Mouse (Mus musculus): Measurements from ENCODE around the gene Dbi. TPM values are rescaled to one million over a fixed set of nuclear protein-coding genes. Genes with fewer than 3 reads are reported as not detected.

Dbi gene
- polyA plus RNA-seq (2015; fragmentation: Illumina TruSeq; extraction: RNeasy Lipid Tissue Mini Kit (QIAGEN cat#74804); ENCODE audit: insufficient read depth, low read depth, low replicate concordance): 129 TPM

DNA sequence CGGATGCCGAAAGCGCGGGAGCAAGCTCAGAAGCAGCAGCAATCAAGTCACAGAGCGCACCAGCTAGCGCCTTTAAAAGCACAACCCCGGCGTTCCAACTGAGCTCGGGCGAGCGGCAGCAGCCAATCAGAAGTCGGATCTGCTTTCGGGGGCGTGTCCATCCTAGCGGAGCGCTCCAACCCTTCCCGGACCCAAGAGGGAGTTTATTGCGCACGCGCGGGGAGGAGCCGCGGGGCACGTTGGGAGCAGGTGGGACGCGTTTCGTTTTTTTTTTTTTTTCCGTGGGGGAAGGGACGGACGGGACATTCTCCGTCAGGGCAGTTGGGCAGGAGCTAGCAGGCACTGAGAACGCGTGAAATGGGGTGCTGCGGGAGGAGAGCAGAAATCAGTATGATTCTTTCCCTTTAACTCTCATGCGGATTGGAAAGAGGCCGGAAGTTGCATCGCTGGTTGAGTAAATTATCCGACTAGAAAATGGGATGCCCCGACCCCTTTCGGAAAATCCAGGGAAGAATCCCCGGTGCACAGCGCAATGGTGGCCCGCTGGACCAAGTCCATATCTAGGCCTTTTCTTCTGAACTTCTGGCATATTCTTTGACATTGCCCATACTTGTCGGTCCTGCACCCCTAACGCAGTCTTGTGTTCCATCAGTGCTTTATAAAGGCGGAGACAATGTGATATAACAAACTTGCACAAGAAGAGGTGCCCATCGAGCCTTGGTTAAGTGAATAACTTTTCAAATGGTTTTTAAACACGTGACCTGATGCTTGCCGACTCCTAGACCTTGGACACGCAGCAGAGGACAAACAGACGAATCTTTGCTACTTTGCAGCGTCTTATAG, at the start of gene Dbi, which contains the start of gene 3110009E18Rik:
Gene Dbi, minus strand, starts transcription at position 110 of the 843 bp plus-strand sequence.
Gene 3110009E18Rik, plus strand, starts transcription at position 219 of the 843 bp plus-strand sequence.

DNA sequence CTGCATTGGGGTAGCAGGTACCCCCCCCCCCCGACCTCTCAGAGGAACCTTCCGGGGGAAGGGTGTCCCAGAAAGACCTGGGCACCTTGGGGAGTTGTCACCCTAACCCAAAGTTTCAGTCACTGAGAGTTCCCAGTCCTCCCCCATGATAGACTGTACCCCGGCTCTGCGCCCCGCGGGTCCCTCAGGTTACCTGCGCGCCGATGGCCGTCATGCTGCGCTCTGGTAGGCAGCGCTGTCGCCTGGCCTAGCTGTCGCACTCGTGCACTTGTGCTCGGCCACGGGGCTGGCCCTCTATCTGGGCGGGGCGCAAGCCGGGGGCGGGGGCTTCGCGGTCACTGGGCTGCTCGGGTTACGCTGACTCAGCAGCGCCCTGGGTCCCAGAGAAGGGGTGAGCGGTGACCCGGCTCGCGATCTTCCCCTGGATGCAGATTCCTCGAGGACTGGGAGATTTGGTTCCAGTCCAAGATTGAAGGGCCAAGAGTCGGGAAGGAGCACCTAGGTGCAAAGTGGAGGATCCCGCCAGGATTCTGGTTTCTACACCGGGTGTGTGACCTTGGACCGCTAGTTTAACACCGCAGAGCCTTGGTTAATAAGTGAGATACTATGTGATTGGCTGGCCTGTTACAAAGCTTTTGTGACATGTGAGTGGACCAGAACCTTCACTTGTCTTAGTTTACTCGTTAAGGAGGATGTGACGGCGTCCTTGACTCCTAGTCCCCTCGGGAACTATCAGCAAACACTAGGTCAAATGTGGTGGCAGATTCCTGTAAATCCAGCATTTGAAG, 47.2 kb downstream of the Dbi start, which contains the start of gene Tmem37:
Gene Tmem37, minus strand, starts transcription at position 556 of the 788 bp plus-strand sequence.

Other genes with a start within 250 kb of the Dbi start
- gene Tmem177, start 207.9 kb downstream of the Dbi start, polyA plus RNA-seq (2015; fragmentation: Illumina TruSeq; extraction: RNeasy Lipid Tissue Mini Kit (QIAGEN cat#74804); ENCODE audit: insufficient read depth, low read depth, low replicate concordance): 1.3 TPM
- not detected for gene Cfap221, start 123.8 kb downstream of the Dbi start, polyA plus RNA-seq (2015; fragmentation: Illumina TruSeq; extraction: RNeasy Lipid Tissue Mini Kit (QIAGEN cat#74804); ENCODE audit: insufficient read depth, low read depth, low replicate concordance)
- gene Sctr, start 114.2 kb downstream of the Dbi start, polyA plus RNA-seq (2015; fragmentation: Illumina TruSeq; extraction: RNeasy Lipid Tissue Mini Kit (QIAGEN cat#74804); ENCODE audit: insufficient read depth, low read depth, low replicate concordance): 1.4 TPM
- gene Tmem37, start 47.0 kb downstream of the Dbi start, polyA plus RNA-seq (2015; fragmentation: Illumina TruSeq; extraction: RNeasy Lipid Tissue Mini Kit (QIAGEN cat#74804); ENCODE audit: insufficient read depth, low read depth, low replicate concordance): 1.3 TPM
- not detected for gene 3110009E18Rik, start 109 bp upstream of the Dbi start, polyA plus RNA-seq (2015; fragmentation: Illumina TruSeq; extraction: RNeasy Lipid Tissue Mini Kit (QIAGEN cat#74804); ENCODE audit: insufficient read depth, low read depth, low replicate concordance)
- 5.8 TPM for gene Steap3, start 151.6 kb upstream of the Dbi start, polyA plus RNA-seq (2015; fragmentation: Illumina TruSeq; extraction: RNeasy Lipid Tissue Mini Kit (QIAGEN cat#74804); ENCODE audit: insufficient read depth, low read depth, low replicate concordance)
- gene C1ql2, start 219.5 kb upstream of the Dbi start, polyA plus RNA-seq (2015; fragmentation: Illumina TruSeq; extraction: RNeasy Lipid Tissue Mini Kit (QIAGEN cat#74804); ENCODE audit: insufficient read depth, low read depth, low replicate concordance): 0.54 TPM

All from pancreas, adult 10 weeks (tissue).